Mouse (Mus musculus): ENCODE data around the gene Arl6ip1.

Arl6ip1 gene

GRCm38 (mm10) chr7:118116787-118117538 lies 12.5 kb downstream of the Arl6ip1 start:
- DNase-seq (ENCODE audit: low spot score in 2 of 2): no peak

- peak; percentile 94 to 95 for DNase-seq (ENCODE audit: low spot score in 2 of 2)
These were observed 13.4 kb downstream of the Arl6ip1 start, which contains the start of gene Rps15a for GRCm38 (mm10) chr7:118115877-118116568. Gene Rps15a (minus strand): TSS chr7:118116188.

- DNase-seq (ENCODE audit: low spot score in 2 of 2): no peak
These were observed 14.0 kb downstream of the Arl6ip1 start for GRCm38 (mm10) chr7:118115533-118115876.

GRCm38 (mm10) chr7:118113541-118114297 lies 15.7 kb downstream of the Arl6ip1 start:
- DNase-seq (ENCODE audit: low spot score in 2 of 2): no peak

GRCm38 (mm10) chr7:118111128-118111527 lies 18.3 kb downstream of the Arl6ip1 start:
- DNase-seq (ENCODE audit: low spot score in 2 of 2): no peak

- no peak for DNase-seq (ENCODE audit: low spot score in 2 of 2)
These were observed 21.8 kb downstream of the Arl6ip1 start for GRCm38 (mm10) chr7:118107671-118108070.

- DNase-seq (ENCODE audit: low spot score in 2 of 2): no peak
These were observed 24.9 kb downstream of the Arl6ip1 start for GRCm38 (mm10) chr7:118104458-118105052.

- DNase-seq (ENCODE audit: low spot score in 2 of 2): no peak
These were observed 25.7 kb downstream of the Arl6ip1 start for GRCm38 (mm10) chr7:118103462-118104379.

- DNase-seq (ENCODE audit: low spot score in 2 of 2): no peak
These were observed 26.6 kb downstream of the Arl6ip1 start for GRCm38 (mm10) chr7:118102678-118103461.

GRCm38 (mm10) chr7:118102231-118102630 lies 27.2 kb downstream of the Arl6ip1 start:
- DNase-seq (ENCODE audit: low spot score in 2 of 2): peak in 1 of 2 experiments; percentile 48

GRCm38 (mm10) chr7:118097615-118098014 lies 31.8 kb downstream of the Arl6ip1 start:
- no peak for DNase-seq (ENCODE audit: low spot score in 2 of 2)

- no peak for DNase-seq (ENCODE audit: low spot score in 2 of 2)
These were observed 49.5 kb downstream of the Arl6ip1 start for GRCm38 (mm10) chr7:118079987-118080386.

GRCm38 (mm10) chr7:118079097-118079496 lies 50.4 kb downstream of the Arl6ip1 start:
- DNase-seq (ENCODE audit: low spot score in 2 of 2): no peak

Measured in frontal cortex, postnatal 36 days (tissue).